Mouse (Mus musculus) midbrain, embryonic 13.5 days (tissue): ENCODE results near the gene Lipt2. TPM values are rescaled to one million over a fixed set of nuclear protein-coding genes. Genes with fewer than 3 reads are reported as not detected.

Experiments
- ATAC-seq: fragments of 200-750 bp; cut with Nextera tagmentation; 2 replicates; pipeline ENCODE4 v1.8.0; 2017; ENCODE audit warnings: mild to moderate bottlenecking, moderate TSS enrichment, moderate library complexity
- H3K27ac ChIP-seq: fragments of 300-500 bp; sonication (generic); 2 replicates; pipeline ENCODE4 v1.5.1; 2015; ENCODE audit warnings: inconsistent platforms, mild to moderate bottlenecking, moderate library complexity
- H3K27me3 ChIP-seq: fragments of 300-500 bp; sonication (generic); 2 replicates; pipeline ENCODE4 v1.6.1; 2015; ENCODE audit warnings: mild to moderate bottlenecking, inconsistent platforms
- H3K36me3 ChIP-seq: fragments of 300-500 bp; sonication (generic); 2 replicates; pipeline ENCODE4 v1.6.1; 2015; ENCODE audit warnings: mild to moderate bottlenecking, inconsistent platforms
- H3K4me1 ChIP-seq: fragments of 300-500 bp; sonication (generic); replicated peaks from 2 replicates; pipeline ENCODE4 v1.6.1; 2015; ENCODE audit warnings: inconsistent platforms
- H3K4me2 ChIP-seq: fragments of 300-500 bp; sonication (generic); replicated peaks from 2 replicates; pipeline ENCODE4 v1.6.1; 2015; ENCODE audit warnings: moderate library complexity, mild to moderate bottlenecking, inconsistent platforms
- H3K4me3 ChIP-seq: fragments of 300-500 bp; sonication (generic); replicated peaks from 2 replicates; pipeline ENCODE4 v1.5.1; 2015; ENCODE audit warnings: mild to moderate bottlenecking, inconsistent platforms
- H3K9ac ChIP-seq: fragments of 300-500 bp; sonication (generic); replicated peaks from 2 replicates; pipeline ENCODE4 v1.6.1; 2015; ENCODE audit warnings: mild to moderate bottlenecking, inconsistent platforms
- H3K9me3 ChIP-seq: fragments of 300-500 bp; sonication (generic); 2 replicates; pipeline ENCODE4 v1.6.1; 2016; ENCODE audit warnings: mild to moderate bottlenecking, inconsistent platforms
- WGBS: fragments of 180-500 bp; shearing (Covaris S2); methylation state at CpG from one replicate; pipeline ENCODE4 v1.1.7; 2015; 5-methylcytosine and 5-hydroxymethylcytosine counted together
- polyA plus RNA-seq: library from polyadenylated mRNA; unstranded; fragments of >200 nt; fragmentation: Nextera tagmentation; extraction: Ambion mirVana; gene quantifications from 2 replicates; pipeline ENCODE4 v1.2.1, GENCODE M21; 2015

The Lipt2 gene
- 14.6 and 16.6 TPM in 2 replicates for polyA plus RNA-seq

GRCm38 (mm10) chr7:100159105-100159841 lies at the start of gene Lipt2:
Gene Lipt2, plus strand, starts transcription at chr7:100159277.
- H3K36me3 ChIP-seq = no peaks in the 10 kb centered on the region
- peak within 1 kb of the TSS; percentile 82 for H3K4me2 ChIP-seq
- WGBS = under 1% methylated on average over 78 of the region's 78 CpGs
- H3K9ac ChIP-seq = peak within 1 kb of the TSS; percentile 83
- ATAC-seq = peak; percentile 99
- H3K4me3 ChIP-seq = peak within 1 kb of the TSS; percentile 79
- H3K9me3 ChIP-seq = no peaks in the 10 kb centered on the region
- peaks cover 8% of the 10 kb centered on the region; the same call in 1 of the 2 replicates for H3K27me3 ChIP-seq
- H3K27ac ChIP-seq = peak within 1 kb of the TSS; percentile 90
- H3K4me1 ChIP-seq = peaks cover 5% of the 10 kb centered on the region

GRCm38 (mm10) chr7:100111506-100111905 lies 47.6 kb upstream of the Lipt2 start:
- no peaks in the 10 kb centered on the region for H3K27me3 ChIP-seq
- H3K4me1 ChIP-seq = no peaks in the 10 kb centered on the region
- H3K9ac ChIP-seq = no peak overlapping the region
- H3K36me3 ChIP-seq = peaks cover 58% of the 10 kb centered on the region
- H3K27ac ChIP-seq = no peak overlapping the region
- H3K4me2 ChIP-seq = no peak overlapping the region
- no peak for ATAC-seq
- 74% methylated on average over 10 of the region's 10 CpGs for WGBS
- H3K4me3 ChIP-seq = no peak overlapping the region
- no peaks in the 10 kb centered on the region for H3K9me3 ChIP-seq

- Histone ChIP-seq H3K27me3 (no peaks in the 10 kb centered on the region), H3K4me2 (no peak overlapping the region), H3K9ac (no peak overlapping the region), H3K9me3 (no peaks in the 10 kb centered on the region), H3K4me1 (no peaks in the 10 kb centered on the region), H3K4me3 (no peak overlapping the region), H3K36me3 (peaks cover 73% of the 10 kb centered on the region), H3K27ac (no peak overlapping the region)
- WGBS = 81% methylated on average over 7 of the region's 7 CpGs
- no peak for ATAC-seq
These were observed 45.3 kb upstream of the Lipt2 start for GRCm38 (mm10) chr7:100113821-100114220.

- Histone ChIP-seq H3K36me3 (peaks cover 74% of the 10 kb centered on the region), H3K4me1 (no peaks in the 10 kb centered on the region), H3K27me3 (no peaks in the 10 kb centered on the region), H3K9ac (no peak overlapping the region), H3K4me3 (no peak overlapping the region), H3K9me3 (no peaks in the 10 kb centered on the region), H3K4me2 (no peak overlapping the region), H3K27ac (no peak overlapping the region)
- no peak for ATAC-seq
- WGBS = 88% methylated on average over 6 of the region's 6 CpGs
These were observed 44.8 kb upstream of the Lipt2 start for GRCm38 (mm10) chr7:100114279-100114678.

GRCm38 (mm10) chr7:100120791-100121261 lies 38.3 kb upstream of the Lipt2 start:
- Histone ChIP-seq H3K4me2 (peak overlapping the region; percentile 81), H3K4me3 (peak overlapping the region; percentile 98), H3K9me3 (no peaks in the 10 kb centered on the region), H3K27ac (peak overlapping the region; percentile 86), H3K9ac (peak overlapping the region; percentile 92), H3K4me1 (peaks cover 19% of the 10 kb centered on the region), H3K27me3 (no peaks in the 10 kb centered on the region), H3K36me3 (peaks cover 30% of the 10 kb centered on the region)
- 0% methylated on average over 17 of the region's 25 CpGs for WGBS
- ATAC-seq = peak; percentile 68

- peak; percentile 98 for ATAC-seq
- Histone ChIP-seq H3K4me3 (peak within 1 kb of the TSS; percentile 98), H3K4me1 (peaks cover 19% of the 10 kb centered on the region), H3K27ac (peak within 1 kb of the TSS; percentile 86), H3K36me3 (peaks cover 27% of the 10 kb centered on the region), H3K9ac (peak within 1 kb of the TSS; percentile 92), H3K4me2 (peak within 1 kb of the TSS; percentile 81), H3K27me3 (no peaks in the 10 kb centered on the region), H3K9me3 (no peaks in the 10 kb centered on the region)
- 0% methylated on average over 33 of the region's 33 CpGs for WGBS
These were observed 37.7 kb upstream of the Lipt2 start, which contains the start of gene Pold3 for GRCm38 (mm10) chr7:100121376-100121789. Gene Pold3, minus strand, starts transcription at chr7:100121565.

- Histone ChIP-seq H3K9ac (no peak overlapping the region), H3K27me3 (no peaks in the 10 kb centered on the region), H3K4me1 (peaks cover 19% of the 10 kb centered on the region), H3K4me2 (no peak overlapping the region), H3K27ac (no peak overlapping the region), H3K36me3 (peaks cover 6% of the 10 kb centered on the region), H3K9me3 (no peaks in the 10 kb centered on the region), H3K4me3 (no peak overlapping the region)
- ATAC-seq = no peak
- WGBS = 63% methylated on average over 6 of the region's 6 CpGs
These were observed 35.6 kb upstream of the Lipt2 start for GRCm38 (mm10) chr7:100123486-100123885.

- Histone ChIP-seq H3K36me3 (no peaks in the 10 kb centered on the region), H3K27ac (no peak overlapping the region), H3K27me3 (no peaks in the 10 kb centered on the region), H3K9me3 (no peaks in the 10 kb centered on the region), H3K9ac (no peak overlapping the region), H3K4me2 (no peak overlapping the region), H3K4me1 (peaks cover 19% of the 10 kb centered on the region), H3K4me3 (no peak overlapping the region)
- no peak for ATAC-seq
- 68% methylated on average over 2 of the region's 2 CpGs for WGBS
These were observed 34.9 kb upstream of the Lipt2 start for GRCm38 (mm10) chr7:100124211-100124610.

- H3K4me3 ChIP-seq = no peak overlapping the region
- H3K27ac ChIP-seq = no peak overlapping the region
- no peak overlapping the region for H3K4me2 ChIP-seq
- 78% methylated on average over 4 of the region's 4 CpGs for WGBS
- no peak for ATAC-seq
- no peaks in the 10 kb centered on the region for H3K9me3 ChIP-seq
- no peaks in the 10 kb centered on the region for H3K27me3 ChIP-seq
- peaks cover 12% of the 10 kb centered on the region for H3K4me1 ChIP-seq
- no peak overlapping the region for H3K9ac ChIP-seq
- no peaks in the 10 kb centered on the region for H3K36me3 ChIP-seq
These were observed 33.9 kb upstream of the Lipt2 start for GRCm38 (mm10) chr7:100125166-100125565.

GRCm38 (mm10) chr7:100126514-100126913 lies 32.6 kb upstream of the Lipt2 start:
- WGBS = 80% methylated on average over 7 of the region's 7 CpGs
- Histone ChIP-seq H3K4me2 (no peak overlapping the region), H3K4me3 (no peak overlapping the region), H3K9me3 (no peaks in the 10 kb centered on the region), H3K4me1 (peaks cover 6% of the 10 kb centered on the region), H3K36me3 (no peaks in the 10 kb centered on the region), H3K27me3 (no peaks in the 10 kb centered on the region), H3K27ac (no peak overlapping the region), H3K9ac (no peak overlapping the region)
- no peak for ATAC-seq

- Histone ChIP-seq H3K27me3 (no peaks in the 10 kb centered on the region), H3K4me3 (no peak overlapping the region), H3K36me3 (no peaks in the 10 kb centered on the region), H3K4me1 (no peaks in the 10 kb centered on the region), H3K4me2 (no peak overlapping the region), H3K9ac (no peak overlapping the region), H3K27ac (no peak overlapping the region), H3K9me3 (no peaks in the 10 kb centered on the region)
- 93% methylated on average over 7 of the region's 7 CpGs for WGBS
- ATAC-seq = no peak
These were observed 30.6 kb upstream of the Lipt2 start for GRCm38 (mm10) chr7:100128262-100129041.

- no peak overlapping the region for H3K4me2 ChIP-seq
- no peak overlapping the region for H3K27ac ChIP-seq
- no peaks in the 10 kb centered on the region for H3K27me3 ChIP-seq
- no peak overlapping the region for H3K4me3 ChIP-seq
- no peaks in the 10 kb centered on the region for H3K36me3 ChIP-seq
- ATAC-seq = no peak
- WGBS = 80% methylated on average over 6 of the region's 6 CpGs
- H3K9ac ChIP-seq = no peak overlapping the region
- no peaks in the 10 kb centered on the region for H3K9me3 ChIP-seq
- H3K4me1 ChIP-seq = no peaks in the 10 kb centered on the region
These were observed 28.5 kb upstream of the Lipt2 start for GRCm38 (mm10) chr7:100130592-100130991.
